Mouse (Mus musculus): ENCODE data around the gene Tomm40. TPM values are rescaled to one million over a fixed set of nuclear protein-coding genes. Genes with fewer than 3 reads are reported as not detected.

Gene Tomm40
- total RNA-seq, 4 experiments from 2014 or later, result 44.3 to 48.3 (median 46.0) TPM

DNA sequence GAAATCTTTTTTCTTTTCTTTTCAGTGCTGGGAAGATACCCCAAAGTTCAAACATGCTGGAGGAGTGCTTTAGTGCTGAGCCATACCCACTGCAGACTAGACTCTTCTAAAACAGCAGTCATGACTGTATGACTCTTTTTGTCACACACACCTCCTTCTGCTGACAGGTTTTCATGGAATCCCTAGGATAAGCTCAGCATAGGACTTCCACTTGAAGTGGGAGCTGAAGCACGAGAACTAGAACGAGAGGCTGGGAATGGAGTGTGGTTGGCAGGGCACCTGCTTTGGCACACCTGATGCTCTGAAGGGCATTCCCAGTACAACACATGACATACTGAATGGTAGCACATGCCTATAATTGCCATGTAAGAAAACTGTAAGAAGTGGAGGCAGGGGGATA is 62.6 kb downstream of the Tomm40 start:
- no peak for DNase-seq (ENCODE audit: low spot score in 2 of 2)

Other genes with a start within 250 kb of the Tomm40 start
- gene Bloc1s3, start 207.1 kb downstream of the Tomm40 start, total RNA-seq (2022), result 1 to 10 TPM; 2.1 to 2.7 (median 2.3) TPM
- 10 to 100 TPM in 1 of 4 experiments, 1 to 10 TPM in 3; 7.6 to 10.2 (median 8.8) TPM for gene Trappc6a, start 207.0 kb downstream of the Tomm40 start, total RNA-seq (2022)
- gene Nkpd1, start 197.6 kb downstream of the Tomm40 start, total RNA-seq (2022), result not detected
- gene Ppp1r37, start 152.4 kb downstream of the Tomm40 start, total RNA-seq (2022), result 10 to 100 TPM; 45.9 to 52.8 (median 48.8) TPM
- 1 to 10 TPM in 1 of 4 experiments, under 1 TPM in 3; 0.56 to 1.1 (median 0.77) TPM for gene Zfp296, start 138.2 kb downstream of the Tomm40 start, total RNA-seq (2022)
- 100 to 1,000 TPM in 2 of 4 experiments, 10 to 100 TPM in 2; 78.5 to 108 (median 99.3) TPM for gene Gemin7, start 137.8 kb downstream of the Tomm40 start, total RNA-seq (2022)
- gene Clasrp, start 111.0 kb downstream of the Tomm40 start, total RNA-seq (2022), result 10 to 100 TPM in 1 of 4 experiments, 1 to 10 TPM in 3; 6.3 to 10.0 (median 9.2) TPM
- gene Relb, start 86.0 kb downstream of the Tomm40 start, total RNA-seq (2022), result 10 to 100 TPM in 2 of 4 experiments, 1 to 10 TPM in 2; 7.0 to 12.5 (median 9.5) TPM
- gene Clptm1, start 50.4 kb downstream of the Tomm40 start, total RNA-seq (2022), result 10 to 100 TPM; 49.6 to 55.5 (median 51.0) TPM
- not detected for gene Apoc2, start 37.5 kb downstream of the Tomm40 start, total RNA-seq (2022)
- not detected for gene Gm44805, start 34.0 kb downstream of the Tomm40 start, total RNA-seq (2022)
- not detected for gene Apoc4, start 34.0 kb downstream of the Tomm40 start, total RNA-seq (2022)
- 1 to 10 TPM in 2 of 4 experiments, not detected in 2; 1.1 to 2.1 TPM for gene Apoc1, start 22.8 kb downstream of the Tomm40 start, total RNA-seq (2022)
- 10 to 100 TPM; 18.8 to 67.9 (median 47.9) TPM for gene Apoe, start 16.2 kb downstream of the Tomm40 start, total RNA-seq (2022)
- 1 to 10 TPM; 1.0 to 1.8 (median 1.5) TPM for gene Nectin2, start 35.0 kb upstream of the Tomm40 start, total RNA-seq (2022)
- gene Bcam, start 55.6 kb upstream of the Tomm40 start, total RNA-seq (2022), result 10 to 100 TPM; 16.7 to 24.4 (median 18.0) TPM
- gene Cblc, start 81.4 kb upstream of the Tomm40 start, total RNA-seq (2022), result not detected
- under 1 TPM; 0.58 to 0.62 (median 0.61) TPM for gene Bcl3, start 107.3 kb upstream of the Tomm40 start, total RNA-seq (2022)
- not detected for gene Gm19345, start 136.6 kb upstream of the Tomm40 start, total RNA-seq (2022)
- not detected for gene Ceacam16, start 145.9 kb upstream of the Tomm40 start, total RNA-seq (2022)
- gene Ceacam19, start 172.5 kb upstream of the Tomm40 start, total RNA-seq (2022), result not detected
- 1 to 10 TPM; 4.3 to 6.7 (median 4.9) TPM for gene Pvr, start 205.7 kb upstream of the Tomm40 start, total RNA-seq (2022)
- not detected for gene Igsf23, start 235.3 kb upstream of the Tomm40 start, total RNA-seq (2022)
- gene Ceacam20, start 250.0 kb upstream of the Tomm40 start, total RNA-seq (2022), result not detected